Mouse (Mus musculus): ENCODE results near the gene Pcgf5. TPM values are rescaled to one million over a fixed set of nuclear protein-coding genes. Genes with fewer than 3 reads are reported as not detected.

Pcgf5 gene
- polyA plus RNA-seq, 1 experiment from 2014 or later = 11.3 TPM

Other genes starting within 250 kb of the Pcgf5 start
- 0.07 TPM in 1 of 2 replicates, not detected in the other for gene Ankrd1, start 228.2 kb upstream of the Pcgf5 start, polyA plus RNA-seq (2016; fragmentation: Nextera tagmentation; extraction: Ambion mirVana)
- gene Hectd2, start 206.3 kb downstream of the Pcgf5 start, polyA plus RNA-seq (2016; fragmentation: Nextera tagmentation; extraction: Ambion mirVana) = 2.2 and 3.8 TPM in 2 replicates